Mouse (Mus musculus) liver, embryonic 14.5 days (tissue): ENCODE measurements around the gene Cbln3. TPM values are rescaled to one million over a fixed set of nuclear protein-coding genes. Genes with fewer than 3 reads are reported as not detected.

ENCODE experiments used
- ATAC-seq: fragments of 200-750 bp; cut with Nextera tagmentation; 2 replicates; pipeline ENCODE4 v1.8.0; 2017; ENCODE audit warnings: moderate number of reproducible peaks, mild to moderate bottlenecking, moderate library complexity; ENCODE audit not compliant: insufficient read depth
- DNase-seq, 3 experiments: peaks; one replicate each; pipeline ENCODE4 v3.0.0-alpha.2; 2012 to 2013; ENCODE audit warnings: low read depth in 3 of 3, low spot score in 3 of 3
- H3K27ac ChIP-seq: fragments of 300-500 bp; sonication (generic); 2 replicates; pipeline ENCODE4 v1.5.1; 2014; ENCODE audit warnings: moderate library complexity, mild to moderate bottlenecking, control low read depth, inconsistent platforms
- H3K27me3 ChIP-seq: fragments of 300-500 bp; sonication (generic); 2 replicates; pipeline ENCODE4 v1.6.1; 2014; ENCODE audit warnings: mild to moderate bottlenecking, low read length, moderate library complexity; ENCODE audit not compliant: control insufficient read depth, insufficient read depth
- H3K36me3 ChIP-seq: fragments of 300-500 bp; sonication (generic); replicated peaks from 2 replicates; pipeline ENCODE4 v1.6.1; 2014; ENCODE audit warnings: low read depth; ENCODE audit not compliant: control insufficient read depth, insufficient read depth
- H3K4me1 ChIP-seq, 2 experiments: fragments of 200-500 bp in 1 of 2; fragments of 300-500 bp in 1 of 2; sonication (generic) in 1 of 2; replicated peaks; 2 replicates each; pipeline ENCODE4 v1.6.1; 2012 to 2014; ENCODE audit warnings: antibody characterized with exemption in 1 of 2, inconsistent platforms in 1 of 2, low read length in 1 of 2; ENCODE audit not compliant: control insufficient read depth in 2 of 2, insufficient read depth in 2 of 2
- H3K4me2 ChIP-seq: fragments of 300-500 bp; sonication (generic); 2 replicates; pipeline ENCODE4 v1.6.1; 2014; ENCODE audit warnings: low read depth, mild to moderate bottlenecking, control low read depth, moderate library complexity
- H3K4me3 ChIP-seq, 2 experiments: fragments of 200-500 bp in 1 of 2; fragments of 300-500 bp in 1 of 2; sonication (generic) in 1 of 2; 2 replicates each; pipeline ENCODE4 v1.5.1; 2012 to 2014; ENCODE audit warnings: low read depth in 2 of 2, low read length in 2 of 2, mild to moderate bottlenecking in 2 of 2, control low read depth in 1 of 2, inconsistent platforms in 1 of 2, moderate library complexity in 1 of 2; ENCODE audit not compliant: insufficient read depth in 1 of 2
- H3K9ac ChIP-seq: fragments of 300-500 bp; sonication (generic); replicated peaks from 2 replicates; pipeline ENCODE4 v1.6.1; 2014; ENCODE audit warnings: mild to moderate bottlenecking, control low read depth, moderate library complexity
- H3K9me3 ChIP-seq: fragments of 300-500 bp; sonication (generic); 2 replicates; pipeline ENCODE4 v1.6.1; 2016; ENCODE audit warnings: low read length, mixed read lengths; ENCODE audit not compliant: control insufficient read depth
- CTCF ChIP-seq: IDR thresholded peaks from 2 replicates; pipeline ENCODE4 v1.5.1; 2016; ENCODE audit warnings: antibody characterized with exemption, low read depth, control low read depth
- EP300 ChIP-seq: IDR thresholded peaks from 2 replicates; pipeline ENCODE4 v1.6.1; 2016; ENCODE audit warnings: antibody characterized with exemption, low read depth
- WGBS: fragments of 180-500 bp; shearing (Covaris S2); extraction: QIAGEN DNeasy Blood & Tissue Kit; methylation state at CpG from one replicate; pipeline ENCODE4 v1.1.7; 2014; ENCODE audit not compliant: insufficient replicate concordance; 5-methylcytosine and 5-hydroxymethylcytosine counted together
- polyA plus RNA-seq, 2 experiments: library from polyadenylated mRNA; depleted of rRNA in 1 of 2; stranded (reverse) in 1 of 2; unstranded in 1 of 2; fragments of >200 nt; fragmentation: Nextera tagmentation in 1 of 2; extraction: Ambion mirVana in 1 of 2; gene quantifications; 2 replicates each; pipeline versions ENCODE4 v1.2.1 to v1.2.3; 2012 to 2014

Gene Cbln3
- polyA plus RNA-seq, 2 experiments = 0.06 to 0.15 TPM

DNA sequence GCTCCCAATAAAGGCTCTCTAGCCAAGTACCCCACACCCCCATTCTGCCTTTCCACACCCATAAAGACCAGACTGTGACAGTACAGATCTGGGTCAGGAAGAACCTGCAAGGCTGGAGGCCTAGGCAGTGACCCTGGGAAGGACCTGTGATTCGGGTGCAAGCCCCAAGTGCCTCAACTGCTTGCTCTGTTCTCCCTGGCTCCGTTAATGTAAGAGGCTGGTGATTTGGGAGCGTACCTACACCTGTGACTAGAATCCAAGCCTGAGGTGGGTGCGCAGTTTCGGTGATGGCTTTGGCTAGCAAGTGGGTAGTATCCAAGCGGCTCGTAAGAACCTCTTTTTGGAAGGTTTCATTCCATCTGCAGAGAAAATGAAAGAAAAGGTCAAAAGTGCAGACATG lies 14.8 kb upstream of the Cbln3 start:
- WGBS = 78% methylated on average over 7 of the region's 7 CpGs
- Histone ChIP-seq H3K9ac (no peak overlapping the region), H3K27me3 (no peaks in the 10 kb centered on the region; the same call in 1 of the 2 replicates), H3K9me3 (no peaks in the 10 kb centered on the region), H3K4me2 (peak overlapping the region; percentile 62; the same call in 1 of the 2 replicates), H3K36me3 (peaks cover 19% of the 10 kb centered on the region), H3K27ac (no peak overlapping the region), H3K4me1 (peaks cover 2 to 19% of the 10 kb centered on the region in 2 experiments; a peak in 3 of 4 replicates), H3K4me3 (no peak overlapping the region)
- ATAC-seq (no peak), DNase-seq (no peak)
- TF ChIP-seq EP300 (no peak), CTCF (no peak)

DNA sequence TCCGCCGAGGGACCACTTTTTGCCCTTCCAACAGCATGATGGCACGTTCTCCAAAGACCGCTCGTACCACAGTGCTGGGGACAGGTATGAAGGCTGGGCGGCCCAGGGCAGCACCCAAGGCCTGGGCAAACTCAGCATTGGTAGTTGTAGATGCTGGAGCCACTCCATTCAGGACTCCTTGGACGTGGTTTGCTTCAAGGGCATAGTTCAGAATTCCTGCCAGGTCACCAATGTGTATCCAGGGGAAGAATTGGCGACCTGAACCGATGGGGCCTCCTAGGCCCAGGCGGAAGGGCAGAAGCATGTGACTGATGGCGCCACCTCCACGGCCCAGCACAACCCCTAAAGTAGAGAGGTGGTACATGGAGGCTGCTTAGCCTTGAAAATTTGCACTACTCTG lies 13.5 kb upstream of the Cbln3 start:
- ATAC-seq = no peak
- H3K4me1 ChIP-seq = peaks cover 2 to 19% of the 10 kb centered on the region in 2 experiments; a peak in 3 of 4 replicates
- H3K36me3 ChIP-seq = peaks cover 19% of the 10 kb centered on the region
- WGBS = 79% methylated on average over 12 of the region's 12 CpGs
- H3K27me3 ChIP-seq = no peaks in the 10 kb centered on the region; the same call in 1 of the 2 replicates
- DNase-seq = no peak
- no peak overlapping the region for H3K4me2 ChIP-seq
- H3K27ac ChIP-seq = no peak overlapping the region
- H3K9ac ChIP-seq = no peak overlapping the region
- no peak for TF ChIP-seq EP300
- TF ChIP-seq CTCF = no peak
- no peaks in the 10 kb centered on the region for H3K9me3 ChIP-seq
- no peak overlapping the region for H3K4me3 ChIP-seq

DNA sequence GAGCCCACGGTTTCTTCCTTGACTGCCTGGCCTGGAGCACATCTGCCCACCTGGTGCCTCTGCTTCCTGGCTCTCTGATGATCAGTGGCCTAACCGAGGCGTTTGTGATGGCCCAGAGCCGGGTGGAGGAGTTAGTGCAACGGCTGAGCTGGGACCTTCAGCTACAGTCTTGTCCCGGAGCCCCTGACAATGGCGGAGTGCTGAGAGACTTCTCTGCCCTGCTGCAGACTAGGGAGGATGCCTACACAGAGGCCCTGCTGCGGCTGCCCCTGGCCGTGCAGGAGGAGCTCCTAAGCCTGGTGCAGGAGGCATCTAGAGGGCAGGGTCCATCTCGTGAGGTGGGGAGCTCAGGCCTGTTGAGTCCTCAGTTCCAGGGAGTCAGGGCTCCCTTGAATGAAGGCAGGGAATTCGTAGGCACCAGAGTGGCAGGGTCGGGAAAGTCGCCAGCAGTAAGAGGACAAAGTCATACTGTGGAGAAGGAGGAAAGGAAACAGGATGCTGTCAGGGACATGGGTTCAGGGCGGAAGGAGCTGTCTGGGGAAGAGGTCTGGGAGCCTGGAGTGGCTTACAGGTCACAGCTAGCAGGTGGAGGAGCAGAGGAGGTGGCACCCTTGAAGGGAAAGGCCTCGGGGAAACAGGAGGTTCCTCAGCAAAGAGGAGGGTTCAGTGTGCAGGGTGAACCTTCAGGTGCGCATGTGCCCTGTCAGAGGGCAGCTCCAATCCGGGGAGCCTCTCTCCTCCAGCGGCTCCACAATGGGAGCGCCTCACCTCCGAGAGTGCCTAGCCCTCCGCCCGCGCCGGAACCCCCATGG lies 2.6 kb upstream of the Cbln3 start:
- Histone ChIP-seq H3K4me2 (peak overlapping the region; percentile 81), H3K4me1 (peaks cover 13% of the 10 kb centered on the region in 2 experiments), H3K36me3 (peaks cover 26% of the 10 kb centered on the region), H3K27me3 (no peaks in the 10 kb centered on the region), H3K27ac (no peak overlapping the region), H3K9ac (no peak overlapping the region), H3K4me3 (peak overlapping the region in 1 of 2 experiments; percentile 93; a peak in 1 of 4 replicates), H3K9me3 (no peaks in the 10 kb centered on the region)
- ATAC-seq = no peak
- no peak for TF ChIP-seq EP300
- no peak for TF ChIP-seq CTCF
- WGBS = 78% methylated on average over 24 of the region's 24 CpGs
- no peak for DNase-seq

DNA sequence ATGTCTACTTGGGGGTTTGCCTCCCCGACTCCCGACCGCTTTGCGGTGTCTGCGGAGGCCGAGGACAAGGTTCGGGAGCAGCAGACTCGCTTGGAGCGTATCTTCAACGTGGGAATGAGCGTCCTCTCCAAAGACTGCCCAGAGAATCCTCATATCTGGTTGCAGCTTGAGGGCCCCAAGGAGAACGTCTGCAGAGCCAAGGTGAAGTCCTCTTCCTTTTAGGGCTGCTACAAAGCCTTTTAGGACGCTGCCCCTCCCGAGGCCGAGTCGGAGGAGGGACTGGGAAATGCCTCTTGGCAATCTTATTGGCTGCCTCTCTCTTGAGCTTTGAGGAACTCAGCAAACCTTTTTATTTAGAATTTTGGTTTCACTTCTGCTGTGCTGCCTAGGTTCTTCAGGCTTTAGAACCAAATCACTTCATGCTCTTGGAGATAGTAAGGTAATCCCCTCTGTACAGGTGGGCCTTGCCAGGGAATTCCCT lies 1.6 kb upstream of the Cbln3 start:
- TF ChIP-seq CTCF = no peak
- no peak for TF ChIP-seq EP300
- peak overlapping the region; percentile 96 for H3K9ac ChIP-seq
- DNase-seq (peak in 2 of 3 experiments; percentile 34 to 38), ATAC-seq (no peak)
- no peaks in the 10 kb centered on the region for H3K9me3 ChIP-seq
- H3K27ac ChIP-seq = peak overlapping the region; percentile 68
- peaks cover 13 to 19% of the 10 kb centered on the region in 2 experiments for H3K4me1 ChIP-seq
- peak overlapping the region; percentile 81 for H3K4me2 ChIP-seq
- H3K4me3 ChIP-seq = peak overlapping the region; percentile 64 to 93
- peaks cover 26% of the 10 kb centered on the region for H3K36me3 ChIP-seq
- 3% methylated on average over 16 of the region's 16 CpGs for WGBS
- H3K27me3 ChIP-seq = no peaks in the 10 kb centered on the region

DNA sequence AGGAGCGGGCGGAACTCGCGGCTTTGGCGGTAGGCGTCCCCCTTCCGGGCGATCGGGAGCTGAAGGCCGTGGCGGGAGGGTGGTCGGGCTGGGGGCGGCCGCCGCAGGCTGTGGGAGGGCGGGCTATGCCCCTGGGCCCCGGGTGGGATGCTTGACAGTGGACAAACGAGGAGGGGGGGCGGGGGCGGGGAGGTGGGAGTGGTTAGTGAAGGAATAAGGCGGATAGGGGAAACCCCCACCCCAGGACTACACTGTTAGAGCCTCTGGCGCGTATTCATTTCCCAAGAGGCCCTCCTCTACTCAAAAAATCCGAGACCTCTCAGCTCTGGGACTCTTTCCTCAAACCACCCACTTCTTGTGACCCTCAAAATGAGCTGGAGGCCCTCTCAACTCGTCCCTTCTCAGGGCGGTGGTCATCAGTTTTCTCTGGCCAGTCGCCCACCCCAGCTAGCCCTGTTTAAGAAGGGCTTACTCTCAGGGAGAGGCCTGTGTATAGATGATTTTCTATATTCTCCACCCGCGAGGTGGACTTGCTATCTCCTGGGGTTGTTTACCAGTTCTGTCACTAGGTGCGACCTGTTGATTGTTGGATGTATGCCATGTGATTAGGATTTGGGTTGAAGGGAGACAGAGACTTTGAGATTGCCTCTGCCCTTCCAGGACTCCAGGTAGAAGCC lies 1.1 kb upstream of the Cbln3 start:
- H3K36me3 ChIP-seq = peaks cover 21% of the 10 kb centered on the region
- no peaks in the 10 kb centered on the region for H3K27me3 ChIP-seq
- H3K4me3 ChIP-seq = peak overlapping the region; percentile 64 to 93
- H3K4me2 ChIP-seq = peak overlapping the region; percentile 81
- peaks cover 13 to 19% of the 10 kb centered on the region in 2 experiments for H3K4me1 ChIP-seq
- TF ChIP-seq EP300 (no peak), CTCF (no peak)
- peak overlapping the region; percentile 68 for H3K27ac ChIP-seq
- under 1% methylated on average over 23 of the region's 30 CpGs for WGBS
- H3K9ac ChIP-seq = peak overlapping the region; percentile 96
- peak in 1 of 3 experiments; percentile 22 for DNase-seq
- peak; percentile 40 for ATAC-seq
- no peaks in the 10 kb centered on the region for H3K9me3 ChIP-seq
